Mouse (Mus musculus) bone marrow, adult 2 months (tissue): Measurements from ENCODE around the gene Tln2.

ENCODE experiments used
- CTCF ChIP-seq: fragments of 200-500 bp; IDR thresholded peaks from 2 replicates; pipeline ENCODE4 v1.5.1; 2011; ENCODE audit warnings: low read length, control low read depth; ENCODE audit not compliant: control insufficient read depth, insufficient read depth
- POLR2A ChIP-seq: fragments of 200-500 bp; IDR thresholded peaks from 2 replicates; pipeline ENCODE4 v1.6.1; 2011; ENCODE audit warnings: low read depth, mild to moderate bottlenecking, control low read depth, low read length, borderline replicate concordance; ENCODE audit not compliant: control insufficient read depth

- no peak for TF ChIP-seq POLR2A
- no peak for TF ChIP-seq CTCF
These were observed 309.4 kb downstream of the Tln2 start for GRCm38 (mm10) chr9:67250141-67250540.
